Mouse (Mus musculus) left cerebral cortex, postnatal 10 days (tissue): Measurements from ENCODE around the gene Dmxl2. TPM values are rescaled to one million over a fixed set of nuclear protein-coding genes. Genes with fewer than 3 reads are reported as not detected.

ENCODE experiments used
- DNase-seq, 2 experiments: peaks; one replicate each; pipeline ENCODE4 v3.0.0; 2021 to 2022; ENCODE audit warnings: low spot score in 2 of 2, mixed read lengths in 1 of 2; ENCODE audit errors: extremely low spot score in 1 of 2
- intact Hi-C: fragments of 180-260 bp; cut with DNase I; formaldehyde crosslinking; loops from one replicate; pipeline ENCODE4 v1.15.1; 2025
- total RNA-seq, 2 experiments: library from RNA; stranded (reverse); gene quantifications; 2 replicates each; pipeline ENCODE4 v1.2.3; 2021

Gene Dmxl2
- total RNA-seq, 2 experiments from 2014 or later = 194 to 204 TPM

DNA sequence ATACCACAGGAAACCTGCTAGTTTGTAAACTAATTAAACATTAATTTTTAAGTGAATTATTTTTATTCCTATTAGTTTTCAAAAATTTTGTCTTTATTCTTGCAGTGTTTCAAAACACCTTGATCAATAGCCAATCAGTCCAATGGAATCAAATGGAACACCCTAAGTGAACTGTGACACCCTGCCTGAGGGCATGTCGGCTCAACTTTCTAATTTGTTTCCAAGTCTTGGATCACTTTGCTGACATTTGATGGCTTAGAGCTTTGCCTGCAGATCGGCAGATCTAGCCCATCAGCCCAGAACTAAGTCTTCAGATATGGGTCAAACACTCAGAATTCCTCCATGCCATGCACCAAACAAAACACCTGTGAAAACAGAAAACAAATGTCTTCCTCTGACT lies 14.6 kb upstream of the Dmxl2 start:
- intact Hi-C loops = no loop called here
- DNase-seq = no peak

DNA sequence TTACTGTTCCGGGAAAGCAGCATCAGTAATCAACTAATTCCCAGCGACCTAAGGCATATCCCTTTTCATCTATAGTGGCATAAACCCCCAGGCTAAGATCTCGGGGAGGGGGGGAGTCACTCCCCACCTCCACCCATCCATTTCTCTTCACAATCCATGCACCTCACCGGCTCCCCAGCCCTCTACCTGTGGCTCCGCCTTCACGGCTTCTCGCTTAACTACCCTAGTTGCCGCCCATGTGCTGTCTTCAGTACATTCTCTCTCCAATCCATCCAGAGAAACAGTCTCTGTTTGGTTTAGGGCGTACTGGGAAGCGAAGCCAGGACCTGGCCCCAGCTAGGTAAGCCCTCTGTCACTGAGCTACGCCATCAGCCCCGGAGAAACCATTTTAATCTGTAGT lies 1.4 kb upstream of the Dmxl2 start:
- no peak for DNase-seq
- intact Hi-C loops = no loop called here

DNA sequence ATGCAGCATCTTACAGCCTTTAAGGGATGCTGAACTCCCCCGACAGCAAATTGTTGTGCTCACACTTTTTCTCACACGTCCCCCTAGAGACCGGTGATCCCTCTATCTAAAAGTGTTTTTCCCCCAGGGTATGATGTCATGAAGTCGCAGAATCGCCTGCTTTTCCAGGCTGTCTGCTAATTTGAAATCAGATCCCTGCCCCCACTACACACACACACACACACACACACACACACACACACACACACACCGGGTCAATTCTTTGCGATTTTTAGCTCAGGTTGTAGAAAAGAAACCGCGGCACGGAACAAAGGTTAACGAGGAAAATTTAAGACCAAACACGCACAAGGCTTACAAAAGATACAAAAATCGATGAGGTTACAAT lies 677 bp upstream of the Dmxl2 start:
- intact Hi-C loops = no loop called here
- no peak for DNase-seq

DNA sequence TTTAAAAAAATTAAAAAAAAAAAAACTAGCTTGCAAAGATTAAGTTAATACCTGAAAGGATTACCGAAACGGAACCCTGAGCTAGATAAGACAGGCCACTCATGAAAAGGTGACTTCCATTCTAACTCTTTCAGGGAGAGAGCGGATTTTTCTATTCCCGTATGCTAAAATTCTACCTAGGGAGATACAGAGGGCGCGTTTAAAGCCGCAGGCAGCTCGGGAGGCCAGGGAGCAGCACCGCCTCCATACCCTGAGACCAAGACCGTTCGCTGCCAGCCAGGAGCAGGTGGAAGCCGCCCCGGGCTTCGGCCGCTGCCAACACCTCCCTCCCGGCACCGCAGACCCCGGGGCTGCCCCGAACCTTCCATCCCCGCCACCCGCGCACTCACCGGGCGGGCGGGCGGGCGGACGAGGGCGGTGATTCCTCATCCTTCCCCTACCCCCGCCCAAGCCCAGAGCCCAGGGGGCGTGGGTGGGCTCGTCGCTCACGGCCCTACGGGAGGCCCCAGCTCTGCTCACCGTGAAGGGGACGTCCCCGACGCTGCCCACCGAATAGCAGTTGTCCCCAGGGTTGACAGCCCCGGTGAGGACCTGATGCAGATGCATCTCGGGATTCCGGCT lies 484 bp downstream of the Dmxl2 start:
- intact Hi-C loops = no loop called here
- peak in 1 of 2 experiments; percentile 16 for DNase-seq

DNA sequence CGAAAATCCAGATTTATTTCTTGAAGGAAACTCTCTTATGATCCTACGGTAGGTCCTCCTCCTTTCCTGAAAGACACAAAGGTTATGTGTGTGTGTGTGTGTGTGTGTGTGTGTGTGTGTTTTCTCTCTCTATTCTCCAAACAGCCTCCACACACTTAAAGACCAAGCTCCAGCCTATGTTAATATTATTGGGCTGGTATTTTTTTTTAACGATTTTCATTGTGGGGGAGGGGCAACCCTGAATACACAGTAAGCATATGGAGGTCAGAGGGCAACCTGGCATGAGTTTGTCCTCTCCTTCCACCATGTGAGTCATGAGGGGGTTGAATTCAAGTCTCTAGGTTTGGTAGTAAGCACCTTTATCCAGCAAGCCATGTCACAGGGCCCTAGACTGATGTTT lies 1.6 kb downstream of the Dmxl2 start:
- intact Hi-C loops = no loop called here
- no peak for DNase-seq

DNA sequence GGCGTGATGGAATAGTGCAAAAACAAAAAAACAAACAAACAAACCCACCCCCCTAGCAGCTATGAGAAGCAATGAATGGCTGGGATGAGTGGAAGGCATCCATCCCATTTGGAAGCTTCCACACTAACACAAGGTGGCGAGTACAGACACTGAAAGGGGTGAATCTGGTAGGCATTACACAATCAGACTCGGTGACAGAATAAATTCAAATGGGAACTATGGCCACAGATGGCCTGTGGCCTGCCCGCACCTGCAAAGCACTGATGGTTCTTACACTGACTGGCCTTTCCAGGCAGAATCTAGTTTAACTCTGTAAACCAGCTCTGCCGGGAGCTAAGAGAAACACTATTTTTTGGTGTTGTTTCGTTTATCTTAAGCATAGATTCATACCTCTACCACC lies 2.1 kb downstream of the Dmxl2 start:
- intact Hi-C loops = no loop called here

DNA sequence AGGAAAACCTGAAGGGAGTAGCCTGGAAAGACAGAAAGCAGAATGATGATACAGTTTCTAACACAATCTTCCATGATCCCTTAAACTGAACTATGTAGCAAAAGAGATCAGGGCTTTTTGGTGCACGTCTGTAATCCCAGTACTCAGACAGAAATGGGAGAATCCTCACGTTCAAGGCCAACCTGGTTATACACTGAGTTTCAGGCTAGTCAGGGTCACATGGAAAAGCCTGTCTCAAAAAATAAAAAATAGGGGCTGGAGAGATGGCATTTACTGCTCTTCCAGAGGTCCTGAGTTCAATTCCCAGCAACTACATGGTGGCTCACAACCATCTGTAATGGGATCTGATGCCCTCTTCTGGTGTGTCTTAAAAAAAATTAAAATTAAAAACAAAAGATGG lies 11.0 kb downstream of the Dmxl2 start:
- DNase-seq = no peak
- intact Hi-C loops = no loop called here

More for the DNA sequence above, 2.1 kb downstream of the Dmxl2 start:
- DNase-seq = no peak

DNA sequence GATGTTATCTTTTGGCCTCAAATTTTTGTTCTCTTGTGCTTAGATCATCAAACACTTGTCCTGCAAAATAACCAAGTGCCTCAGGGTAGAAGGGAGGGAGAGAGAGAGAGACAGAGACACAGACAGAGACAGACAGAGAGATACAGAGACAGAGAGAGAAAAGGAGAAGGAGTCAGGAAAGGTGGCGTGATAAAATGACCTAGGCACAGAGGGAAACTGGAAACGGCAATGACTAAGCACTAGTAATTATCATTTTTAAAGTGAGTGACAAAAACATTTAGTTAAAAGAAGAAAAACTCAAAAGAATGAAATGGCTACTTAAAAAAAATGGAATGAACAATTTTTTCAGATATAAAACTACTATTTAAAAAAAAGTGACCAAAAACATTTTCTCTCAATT lies 11.8 kb downstream of the Dmxl2 start:
- DNase-seq = no peak
- intact Hi-C loops = no loop called here

DNA sequence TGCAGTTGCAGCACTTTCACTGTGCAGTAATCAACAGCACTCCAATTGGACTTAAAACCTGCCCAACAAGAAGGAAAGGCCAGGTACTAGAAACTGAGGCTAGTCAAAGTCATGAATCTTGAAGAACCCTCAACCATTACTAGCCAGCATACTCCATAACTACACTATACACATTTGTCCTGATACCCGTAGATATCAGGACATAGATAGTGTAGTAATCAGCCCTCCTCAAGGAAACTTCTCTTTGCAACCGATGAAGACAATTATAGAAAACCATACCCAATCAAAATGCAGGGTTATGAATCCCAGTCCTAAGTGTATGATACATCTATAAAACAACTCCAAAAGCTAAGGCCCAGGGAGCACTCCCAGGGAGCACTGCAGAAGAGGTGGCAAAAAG lies 16.5 kb downstream of the Dmxl2 start:
- intact Hi-C loops = no loop called here
- DNase-seq = no peak

DNA sequence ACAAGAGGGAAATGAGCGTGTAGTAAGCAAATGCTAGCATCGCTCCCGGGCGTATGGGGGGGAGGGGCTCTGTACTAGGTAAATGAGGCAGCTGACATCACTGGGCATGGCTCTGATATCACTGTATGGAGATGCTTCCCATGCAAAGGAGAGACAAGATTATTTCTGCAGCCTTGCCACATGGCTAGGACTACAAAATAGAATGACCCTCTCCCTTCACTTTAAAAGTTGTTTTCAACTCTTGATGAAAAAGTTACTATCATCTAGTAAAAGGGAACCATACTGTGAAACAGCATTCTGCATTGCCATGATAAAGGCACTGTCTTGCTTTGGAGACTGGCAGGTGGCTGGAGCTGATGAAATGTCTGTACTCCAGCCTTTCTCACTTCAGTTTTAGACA lies 18.2 kb downstream of the Dmxl2 start:
- intact Hi-C loops = no loop called here
- DNase-seq = no peak

DNA sequence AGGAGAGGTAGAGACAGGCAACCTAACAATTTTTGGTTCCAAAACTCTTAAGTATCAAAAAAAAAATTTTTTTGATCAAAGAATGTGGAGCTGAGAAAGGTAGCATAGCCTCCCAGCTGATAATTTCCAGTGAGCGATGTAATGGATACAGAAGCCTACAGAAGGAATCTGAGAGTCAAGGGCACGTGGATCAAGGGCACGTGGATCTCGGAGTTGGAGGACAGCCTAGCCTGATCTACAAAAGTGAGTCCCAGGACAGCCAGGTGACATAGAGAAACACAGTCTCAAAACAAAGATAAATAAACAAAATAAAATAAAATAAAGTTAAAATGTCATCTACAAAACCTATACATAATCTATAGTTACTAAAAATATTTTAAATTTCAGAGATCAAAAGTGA lies 18.7 kb downstream of the Dmxl2 start:
- intact Hi-C loops = no loop called here
- no peak for DNase-seq

DNA sequence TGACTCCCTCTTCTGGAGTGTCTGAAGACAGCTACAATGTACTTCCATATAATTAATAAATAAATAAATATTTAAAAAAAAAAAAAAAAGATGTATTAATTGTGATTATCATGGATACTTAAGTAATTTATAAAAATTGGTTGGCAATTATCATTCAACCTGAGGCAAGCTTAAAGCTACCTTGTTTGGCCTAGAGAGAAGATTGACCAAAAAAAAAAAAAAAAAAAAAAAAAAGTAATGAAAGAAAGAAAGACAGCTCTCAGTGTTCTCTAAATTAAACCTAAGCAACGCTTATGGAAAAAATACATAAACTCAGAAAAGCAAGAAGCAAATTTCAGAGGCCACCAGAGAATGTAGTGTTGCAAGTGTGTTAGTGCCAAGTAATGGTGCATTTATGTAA lies 22.4 kb downstream of the Dmxl2 start:
- intact Hi-C loops = no loop called here

DNA sequence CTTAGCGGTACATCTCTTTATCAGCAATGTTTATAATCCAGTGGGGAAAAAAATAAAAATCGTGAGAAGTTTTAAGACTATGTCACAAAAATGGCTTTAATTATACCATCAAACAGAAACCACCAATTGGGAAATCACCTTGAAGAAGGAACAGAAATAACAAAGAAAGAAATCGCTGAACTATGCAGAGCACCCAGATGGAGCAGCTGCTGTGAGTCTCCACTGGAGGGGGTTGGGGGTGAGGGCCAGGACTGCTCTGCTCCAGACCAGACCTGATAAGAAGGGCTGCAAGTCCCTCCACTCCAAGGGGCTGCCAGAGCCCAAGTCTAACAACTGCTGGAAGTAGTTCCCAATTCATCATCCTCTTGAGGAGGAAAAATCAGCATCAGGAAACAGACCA lies 23.3 kb downstream of the Dmxl2 start:
- intact Hi-C loops = no loop called here

More for the DNA sequence above, 22.4 kb downstream of the Dmxl2 start:
- DNase-seq = no peak

DNA sequence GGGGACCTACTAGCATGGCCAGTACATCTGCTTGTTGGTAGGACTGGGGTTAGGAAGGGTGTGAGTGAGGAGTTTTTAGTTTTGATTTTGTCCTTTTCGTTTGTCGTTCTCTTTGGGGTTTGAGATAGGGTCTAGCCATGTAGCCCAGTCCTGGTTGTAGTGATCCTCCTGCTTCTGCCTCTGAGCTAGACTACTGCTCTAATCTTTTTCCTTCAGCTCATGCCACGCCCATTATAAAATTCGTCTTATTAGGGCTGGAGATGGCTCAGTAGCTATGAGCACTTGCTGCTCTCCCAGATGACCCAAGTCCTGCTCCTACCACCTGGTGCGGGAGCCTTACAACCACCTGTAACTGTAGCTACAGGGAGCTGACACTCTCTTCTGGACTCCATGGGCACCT lies 26.9 kb downstream of the Dmxl2 start:
- no peak for DNase-seq
- intact Hi-C loops = no loop called here

More for the DNA sequence above, 23.3 kb downstream of the Dmxl2 start:
- no peak for DNase-seq

DNA sequence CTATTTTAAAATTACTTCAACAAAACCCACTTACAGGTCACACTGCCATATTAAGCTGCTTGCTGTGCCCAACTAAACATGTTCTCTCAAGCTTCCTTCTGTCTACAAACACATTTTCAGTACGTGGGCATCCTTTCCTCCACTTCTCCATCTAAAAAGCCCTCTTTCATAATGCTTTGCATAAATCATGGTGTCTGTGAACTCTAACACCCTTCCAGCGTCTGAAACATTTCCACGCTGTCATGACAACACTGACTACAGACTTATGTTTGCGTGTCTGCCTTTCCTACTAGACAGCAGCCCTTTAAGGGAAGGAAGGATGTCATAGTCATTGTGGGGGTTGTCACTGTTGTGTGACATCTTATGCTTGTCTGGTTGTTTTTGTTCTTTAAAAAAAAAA lies 27.4 kb downstream of the Dmxl2 start:
- DNase-seq = no peak
- intact Hi-C loops = no loop called here

DNA sequence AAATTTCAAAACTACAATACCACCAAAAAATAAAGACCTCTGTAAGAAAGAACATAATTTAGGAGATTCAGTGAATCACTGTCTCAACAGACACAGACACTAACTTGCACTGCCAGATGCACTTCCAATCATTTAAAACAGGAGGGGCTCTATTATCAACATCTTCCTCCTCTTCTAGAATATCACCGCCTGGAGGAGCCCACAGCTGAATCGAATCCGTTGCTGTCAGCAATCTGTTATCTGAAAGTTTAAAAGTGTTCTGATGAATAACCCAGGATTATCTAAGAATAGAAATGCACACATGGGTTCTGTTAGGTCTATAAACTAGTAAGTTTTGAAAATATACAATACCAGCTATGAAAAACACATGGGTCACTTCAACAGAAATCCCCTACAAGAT lies 28.6 kb downstream of the Dmxl2 start:
- intact Hi-C loops = no loop called here
- no peak for DNase-seq

DNA sequence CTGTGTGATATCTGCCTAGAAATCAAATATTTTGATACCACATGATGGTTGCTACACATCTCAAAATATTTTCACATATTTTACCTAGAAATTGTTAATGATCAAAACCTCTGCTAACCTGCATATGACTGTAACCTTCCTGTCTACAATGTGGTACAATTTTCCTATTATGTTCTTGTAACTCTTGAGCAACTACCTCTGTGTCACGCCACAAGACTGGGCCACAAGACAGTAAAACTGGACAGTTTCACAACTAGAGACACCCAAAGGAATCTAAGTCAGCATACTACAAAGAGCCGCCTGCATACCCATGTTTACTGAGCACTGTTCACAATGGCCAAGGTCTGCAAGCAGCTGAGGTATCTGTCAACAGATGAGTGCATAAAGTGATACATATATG lies 32.1 kb downstream of the Dmxl2 start:
- intact Hi-C loops = no loop called here
- no peak for DNase-seq

DNA sequence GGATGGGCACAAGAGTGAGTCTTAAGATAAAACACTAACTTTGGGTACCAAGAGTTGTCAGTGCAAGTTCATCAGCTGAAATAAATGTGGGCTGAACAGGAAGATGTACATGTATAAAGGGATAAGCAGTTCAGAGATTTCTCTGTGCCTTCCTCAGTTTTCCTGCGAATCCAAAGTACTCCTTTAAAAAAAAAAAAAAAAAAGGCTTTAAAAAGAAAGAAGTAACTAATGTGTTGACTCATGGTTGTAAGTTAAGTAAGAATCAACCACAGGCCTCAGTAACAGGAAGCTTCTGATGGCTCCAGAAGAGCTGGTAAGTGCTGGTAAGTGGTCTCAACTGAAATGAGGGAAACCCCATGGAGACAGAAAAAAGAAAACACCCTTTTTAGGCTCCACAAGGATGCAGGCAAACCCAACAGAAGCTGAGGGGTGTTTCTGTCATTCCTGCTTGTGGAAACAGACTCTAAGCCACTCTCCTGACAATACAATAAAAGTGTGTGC lies 33.9 kb downstream of the Dmxl2 start:
- DNase-seq = no peak
- intact Hi-C loops = no loop called here

DNA sequence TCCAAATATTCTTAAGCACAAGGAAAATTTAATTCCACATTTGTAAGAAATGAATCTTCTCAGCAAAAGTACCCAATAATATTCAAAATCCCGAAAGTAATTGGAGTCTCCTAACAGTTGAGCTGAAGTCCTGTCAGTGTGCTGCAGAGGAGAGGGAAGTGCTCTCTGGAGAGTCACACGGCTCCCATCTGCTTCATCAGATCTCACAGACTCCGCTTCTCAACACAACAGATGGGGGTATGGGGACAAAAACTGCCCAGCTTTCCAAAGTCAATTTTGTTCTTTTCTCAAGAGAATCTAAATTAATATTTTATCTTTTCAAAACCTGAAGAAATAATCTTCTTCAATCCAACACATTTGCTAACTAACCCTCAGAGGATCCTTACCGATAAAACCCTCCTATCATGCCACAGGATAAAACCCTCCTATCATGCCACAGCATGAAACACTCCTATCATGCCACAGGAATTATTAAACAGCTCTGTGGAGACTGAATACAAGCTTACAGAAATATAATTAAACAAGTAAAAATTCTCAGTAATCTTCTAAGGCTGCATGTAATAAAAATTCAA lies 37.9 kb downstream of the Dmxl2 start:
- DNase-seq = peak in 1 of 2 experiments; percentile 16
- intact Hi-C loops = no loop called here

DNA sequence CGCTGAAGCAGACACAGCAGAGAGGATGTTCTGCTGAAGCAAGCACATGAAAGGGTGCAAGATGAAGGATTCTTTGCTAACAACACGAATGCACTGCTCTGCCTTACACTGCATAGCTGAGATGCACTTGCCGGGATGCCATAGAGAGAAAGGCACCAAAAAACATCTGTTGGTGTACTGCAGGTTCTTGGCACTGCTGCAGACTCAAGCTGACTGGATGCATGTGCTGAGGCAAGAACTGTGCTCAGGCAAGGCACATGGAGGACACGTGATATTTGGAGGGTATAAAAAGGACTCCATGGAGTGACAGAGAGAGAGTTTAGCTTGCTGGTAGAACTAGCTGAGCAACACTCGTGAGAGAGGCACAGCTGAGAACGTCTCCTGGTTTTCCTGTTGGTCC lies 62.4 kb downstream of the Dmxl2 start:
- intact Hi-C loops = no loop called here
- DNase-seq = no peak

DNA sequence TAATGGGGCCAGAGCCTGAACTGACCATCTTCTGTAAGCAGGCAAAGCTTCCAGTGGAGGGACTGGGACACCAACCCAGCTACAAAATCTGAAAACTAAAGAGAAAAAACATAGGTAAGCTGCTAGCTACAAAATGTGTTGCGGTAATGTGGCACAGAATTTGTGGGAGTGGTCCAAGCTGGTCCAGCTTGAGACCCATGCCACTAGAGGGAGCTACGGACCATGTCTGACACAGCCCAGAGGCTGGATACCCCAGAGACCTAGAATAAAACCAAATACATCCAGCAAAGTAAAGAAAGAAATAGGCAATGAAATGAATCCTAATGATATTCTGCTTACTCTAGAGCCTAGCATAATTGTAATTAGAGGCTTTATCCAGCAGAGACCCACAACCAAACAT lies 63.2 kb downstream of the Dmxl2 start:
- intact Hi-C loops = no loop called here
- peak in 1 of 2 experiments; percentile 59 for DNase-seq
